Mouse (Mus musculus) bone marrow macrophage, adult 2 months (primary cell): ENCODE results near the gene Cdk14.

Experiments
- CTCF ChIP-seq: IDR thresholded peaks from 2 replicates; pipeline ENCODE4 v1.5.1; 2012; ENCODE audit warnings: low read depth, mild to moderate bottlenecking, low read length, moderate library complexity
- POLR2A ChIP-seq: IDR thresholded peaks from 2 replicates; pipeline ENCODE4 v1.6.1; 2012; ENCODE audit warnings: mild to moderate bottlenecking, low read depth, low read length, borderline replicate concordance

GRCm38 (mm10) chr5:5254391-5254790 lies 165.7 kb downstream of the Cdk14 start:
- TF ChIP-seq POLR2A (no peak), CTCF (no peak)
